Mouse (Mus musculus) bone marrow macrophage, adult 2 months (primary cell): ENCODE data around the gene Slain2.

Experiments
- CTCF ChIP-seq: IDR thresholded peaks from 2 replicates; pipeline ENCODE4 v1.5.1; 2012; ENCODE audit warnings: low read depth, mild to moderate bottlenecking, low read length, moderate library complexity
- POLR2A ChIP-seq: IDR thresholded peaks from 2 replicates; pipeline ENCODE4 v1.6.1; 2012; ENCODE audit warnings: mild to moderate bottlenecking, low read depth, low read length, borderline replicate concordance

GRCm38 (mm10) chr5:72927074-72927473 lies 13.0 kb downstream of the Slain2 start:
- TF ChIP-seq CTCF: no peak
- TF ChIP-seq POLR2A: no peak
